Mouse (Mus musculus): ENCODE measurements around the gene Cd24a.

DNA sequence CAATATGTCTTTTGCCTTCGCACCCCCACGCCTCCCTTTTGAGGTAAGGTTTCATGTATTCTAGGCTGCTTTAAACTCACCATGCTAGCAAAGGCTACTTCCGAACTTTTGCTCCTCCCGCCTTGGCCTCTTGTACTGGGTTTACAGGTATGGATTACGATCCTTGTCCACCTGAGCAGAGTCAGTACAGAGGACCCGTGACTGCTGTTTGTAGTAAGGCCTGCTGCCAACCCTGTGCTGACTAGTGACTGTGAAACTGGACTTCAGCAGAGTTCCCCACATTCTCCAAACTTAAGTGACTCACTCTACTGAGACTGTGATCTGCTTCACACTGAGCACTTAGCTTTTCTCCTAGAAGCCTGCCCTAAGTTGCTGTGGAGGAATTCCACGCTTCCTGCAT, 40.4 kb upstream of the Cd24a start:
- TF ChIP-seq EP300 (IDR thresholded peaks at IDR 0.05; ENCODE audit: low read length) (no peak), SIN3A (IDR thresholded peaks at IDR 0.05; ENCODE audit: low read length) (no peak), CTCF (conservative IDR thresholded peaks at IDR 0.05 in 1 of 2, IDR thresholded peaks at IDR 0.05 in 1 of 2; ENCODE audit: low read depth in 2 of 2, low read length in 2 of 2) (no peak), HCFC1 (IDR thresholded peaks at IDR 0.05; ENCODE audit: low read depth, low read length) (no peak), MAX (IDR thresholded peaks at IDR 0.05; ENCODE audit: low read length) (no peak), MYC (IDR thresholded peaks at IDR 0.05; ENCODE audit: low read depth, low read length) (no peak), ETS1 (conservative IDR thresholded peaks at IDR 0.05; ENCODE audit: low read depth, low read length) (no peak), POLR2AphosphoS2 (IDR thresholded peaks at IDR 0.05; ENCODE audit: low read depth, low read length) (no peak), CHD2 (IDR thresholded peaks at IDR 0.05; ENCODE audit: low read length) (no peak), USF1 (IDR thresholded peaks at IDR 0.05; ENCODE audit: low read depth, low read length) (no peak), MAZ (IDR thresholded peaks at IDR 0.05; ENCODE audit: low read depth, low read length) (no peak), NRF1 (IDR thresholded peaks at IDR 0.05; ENCODE audit: low read depth, low read length) (no peak), JUND (conservative IDR thresholded peaks at IDR 0.05; ENCODE audit: low read depth, low read length) (no peak), ZC3H11A (IDR thresholded peaks at IDR 0.05; ENCODE audit: low read depth, low read length) (no peak)
